Mouse (Mus musculus) left cerebral cortex, postnatal 4 days (tissue): Measurements from ENCODE around the gene Defa17. TPM values are rescaled to one million over a fixed set of nuclear protein-coding genes. Genes with fewer than 3 reads are reported as not detected.
"Not testable (repeated sequence)": the region's sequence is repeated elsewhere in the genome, so short reads cannot be mapped to it uniquely, and the experiment has no call there.

ENCODE experiments used
- DNase-seq: peaks from one replicate; pipeline ENCODE4 v3.0.0-alpha.2; 2022
- intact Hi-C: fragments of 180-260 bp; cut with DNase I; formaldehyde crosslinking; loops from one replicate; pipeline ENCODE4 v1.15.1; 2025
- total RNA-seq, 2 experiments: library from RNA; stranded (reverse); gene quantifications; 2 replicates each; pipeline ENCODE4 v1.2.3; 2021

The Defa17 gene
- total RNA-seq: not detected

- intact Hi-C loops, DNase-seq: not testable (repeated sequence)
Measured at GRCm38 (mm10) chr8:21655480-21655879, at the start of gene Defa17. Defa17 (plus strand) TSS chr8:21655780.

GRCm38 (mm10) chr8:21617883-21618282 is 37.7 kb upstream of the Defa17 start, which contains the start of gene Defa26:
Defa26 (plus strand) TSS chr8:21618183.
- not testable (repeated sequence) for DNase-seq

DNA sequence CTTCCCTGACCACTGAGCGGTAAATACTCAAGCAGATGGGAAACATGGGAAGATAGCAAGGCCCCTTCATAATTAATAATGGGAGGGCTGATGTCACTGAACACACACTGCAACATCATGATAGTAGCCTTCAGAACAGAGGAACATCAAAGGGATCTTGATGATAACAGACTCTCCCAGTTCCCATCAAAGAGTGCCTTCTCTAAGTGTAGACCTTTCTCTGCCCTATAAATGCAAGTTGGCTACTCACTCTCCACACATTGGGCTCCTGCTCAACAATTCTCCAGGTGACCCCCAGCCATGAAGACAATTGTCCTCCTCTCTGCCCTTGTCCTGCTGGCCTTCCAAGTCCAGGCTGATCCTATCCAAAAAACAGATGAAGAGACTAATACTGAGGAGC is 9.9 kb downstream of the Defa17 start, which contains the start of gene Defa34:
Gene Defa34, plus strand, starts transcription at position 301 of the 400 bp plus-strand sequence.
- intact Hi-C loops, DNase-seq: not testable (repeated sequence)

More at GRCm38 (mm10) chr8:21617883-21618282, 37.7 kb upstream of the Defa17 start, which contains the start of gene Defa26:
- intact Hi-C loops: not testable (repeated sequence)

DNA sequence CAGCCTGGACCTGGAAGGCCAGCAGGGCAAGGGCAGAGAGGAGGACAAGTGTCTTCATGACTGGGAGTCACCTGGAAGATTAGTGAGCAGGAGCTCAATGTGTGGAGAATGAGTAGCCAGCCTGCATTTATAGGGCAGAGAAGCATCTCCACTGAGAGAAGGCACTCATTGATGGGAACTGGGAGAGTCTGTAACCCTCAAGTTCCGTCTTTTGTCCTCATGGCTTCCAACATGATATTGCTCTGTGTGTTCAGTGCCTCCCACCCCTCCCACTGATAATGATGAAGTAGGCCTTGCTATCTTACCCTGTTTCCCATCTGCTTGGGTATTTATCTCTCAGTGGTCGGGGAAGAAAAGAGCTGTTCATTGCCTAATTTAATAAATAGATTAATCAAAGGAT is 48.0 kb downstream of the Defa17 start, which contains the start of gene AY761184:
Gene AY761184, minus strand, starts transcription at position 101 of the 400 bp plus-strand sequence.
- intact Hi-C loops, DNase-seq: not testable (repeated sequence)

Other genes starting within 250 kb of the Defa17 start
- gene Defa36, start 228.4 kb upstream of the Defa17 start, total RNA-seq: not detected
- not detected for gene Gm7849, start 199.2 kb upstream of the Defa17 start, total RNA-seq
- not detected for gene Defa20, start 146.5 kb upstream of the Defa17 start, total RNA-seq
- not detected for gene Defa32, start 126.7 kb upstream of the Defa17 start, total RNA-seq
- not detected for gene Defa37, start 90.4 kb upstream of the Defa17 start, total RNA-seq
- not detected for gene Defa28, start 72.8 kb upstream of the Defa17 start, total RNA-seq
- gene Gm7861, start 61.3 kb upstream of the Defa17 start, total RNA-seq: not detected
- gene Defa26, start 37.6 kb upstream of the Defa17 start, total RNA-seq: not detected
- gene Defa34, start 10.0 kb downstream of the Defa17 start, total RNA-seq: not detected
- gene AY761184, start 47.9 kb downstream of the Defa17 start, total RNA-seq: not detected
- gene Defa24, start 78.7 kb downstream of the Defa17 start, total RNA-seq: not detected
- gene Defb50, start 167.8 kb downstream of the Defa17 start, total RNA-seq: not detected
- not detected for gene Defb2, start 184.1 kb downstream of the Defa17 start, total RNA-seq
- gene Defb10, start 203.1 kb downstream of the Defa17 start, total RNA-seq: not detected
- not detected for gene Defb9, start 229.6 kb downstream of the Defa17 start, total RNA-seq